Mouse (Mus musculus) inflammation-experienced regulatory T-cells, adult 16 weeks (primary cell): Measurements from ENCODE around the gene Dgat2l6. TPM values are rescaled to one million over a fixed set of nuclear protein-coding genes. Genes with fewer than 3 reads are reported as not detected.

Experiments
- polyA plus RNA-seq: library from polyadenylated mRNA; unstranded; fragments of 100-300 nt; shearing (Covaris generic); gene quantifications from one replicate; pipeline ENCODE4 v1.2.1, GENCODE M21; 2017

Dgat2l6 gene
- not detected for polyA plus RNA-seq

DNA sequence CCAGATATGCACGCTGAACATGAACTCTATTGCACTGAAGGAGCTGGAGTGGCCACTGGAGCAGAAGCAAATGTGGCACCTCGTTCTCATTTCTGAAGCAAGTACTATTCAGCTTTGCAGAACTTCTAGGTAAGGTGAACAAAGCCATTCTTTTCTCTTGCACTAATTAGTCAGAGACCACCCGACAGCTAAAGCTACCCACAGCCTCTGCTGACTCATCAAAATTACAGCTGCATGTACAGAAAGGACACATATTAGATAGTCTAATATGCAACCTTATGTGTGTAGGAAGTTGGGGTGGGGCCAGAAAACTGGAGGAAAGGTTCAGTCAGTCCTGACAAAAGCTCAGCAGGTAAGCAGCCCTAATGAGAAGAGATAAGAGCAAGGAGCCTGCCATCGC lies at the start of gene Dgat2l6:
TSS of gene Dgat2l6 (plus strand) at position 368 of the 400 bp plus-strand sequence.

DNA sequence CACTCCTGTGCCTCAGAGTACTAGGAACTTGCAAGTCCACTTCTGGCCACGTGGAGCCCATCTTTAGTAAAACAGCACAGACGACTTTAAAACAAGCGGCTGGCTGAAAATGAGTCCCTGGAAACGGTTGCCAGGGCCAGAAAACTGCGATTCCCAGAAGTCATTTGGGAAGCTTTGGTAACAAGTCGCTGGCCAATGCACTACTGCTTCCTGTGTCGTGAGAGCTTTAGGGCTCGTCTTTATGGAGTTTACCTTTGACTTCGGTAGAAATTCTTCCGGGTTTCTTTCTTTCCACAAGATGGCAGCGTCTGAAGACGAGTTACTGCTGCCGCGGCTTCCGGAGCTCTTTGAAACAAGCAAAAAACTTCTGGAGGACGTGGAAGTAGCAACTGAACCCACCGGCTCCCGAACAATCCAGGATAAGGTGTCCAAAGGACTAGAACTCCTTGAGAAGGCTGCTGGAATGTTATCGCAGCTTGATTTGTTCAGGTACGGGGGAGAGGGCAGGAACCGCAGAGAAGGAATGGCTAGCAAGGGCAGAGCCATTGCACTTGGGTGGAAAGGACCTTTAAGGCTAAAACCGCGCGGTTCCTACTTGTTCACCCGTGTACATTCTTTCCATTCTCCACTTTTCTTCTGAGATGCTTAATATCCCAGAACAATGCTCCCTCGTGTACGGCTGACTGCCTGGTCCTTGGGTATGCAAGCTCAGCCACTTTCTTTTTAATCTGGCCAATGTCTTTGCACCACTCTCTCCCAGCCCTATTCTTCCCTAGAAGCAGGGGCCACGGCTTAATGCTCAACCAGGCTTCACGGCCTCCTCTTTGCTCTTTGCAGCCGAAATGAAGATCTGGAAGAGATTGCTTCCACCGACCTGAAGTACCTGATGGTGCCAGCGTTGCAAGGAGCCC lies 30.3 kb upstream of the Dgat2l6 start, which contains the start of gene Igbp1:
TSS of gene Igbp1 (plus strand) at position 224 of the 911 bp plus-strand sequence.

DNA sequence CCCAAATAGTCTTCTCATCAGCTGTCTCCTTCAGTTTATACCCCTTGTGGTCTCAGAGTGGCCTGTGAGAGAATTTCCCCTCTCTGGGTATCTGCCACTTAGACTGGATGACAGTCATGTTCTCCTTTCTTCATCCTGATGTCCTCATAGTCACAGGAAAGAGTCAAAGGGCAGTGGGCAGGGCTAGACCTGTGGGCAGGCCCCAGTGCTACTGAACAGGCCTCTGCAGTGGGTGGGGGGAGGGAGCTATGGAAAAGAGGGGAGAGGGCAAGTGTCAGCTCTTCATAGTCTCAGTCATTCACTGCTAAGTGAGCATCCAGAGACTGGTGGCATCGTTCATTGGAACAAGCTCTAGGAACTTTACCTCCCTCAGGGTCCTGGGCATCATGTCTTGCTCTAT lies 47.3 kb downstream of the Dgat2l6 start, which contains the start of gene Awat1:
TSS of gene Awat1 (plus strand) at position 301 of the 400 bp plus-strand sequence.

DNA sequence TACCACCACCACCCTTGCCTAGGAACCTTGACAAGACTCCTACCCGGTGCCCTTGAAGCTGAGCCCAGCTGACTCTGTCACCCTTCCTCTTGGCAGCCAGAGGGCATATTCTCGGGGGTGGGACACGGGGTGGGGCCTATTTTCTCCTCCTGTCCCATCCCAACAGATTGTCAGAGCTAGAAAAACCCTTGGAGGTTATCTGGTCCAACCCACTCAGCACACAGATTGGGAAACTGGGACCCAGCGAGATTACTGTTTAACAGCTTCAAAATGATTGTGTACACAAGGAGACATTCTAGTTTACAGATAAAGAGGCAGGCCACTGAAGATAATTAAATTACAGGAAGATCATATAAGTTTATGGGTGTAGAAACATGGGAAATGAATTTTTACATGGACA lies 70.2 kb downstream of the Dgat2l6 start, which contains the start of gene P2ry4:
TSS of gene P2ry4 (minus strand) at position 79 of the 400 bp plus-strand sequence.

Other genes with a start within 250 kb of the Dgat2l6 start
- gene Otud6a, start 95.8 kb upstream of the Dgat2l6 start, polyA plus RNA-seq: not detected
- gene Awat2, start 82.1 kb upstream of the Dgat2l6 start, polyA plus RNA-seq: 0.35 TPM
- 40.1 TPM for gene Igbp1, start 30.5 kb upstream of the Dgat2l6 start, polyA plus RNA-seq
- gene Awat1, start 47.4 kb downstream of the Dgat2l6 start, polyA plus RNA-seq: not detected
- not detected for gene P2ry4, start 70.0 kb downstream of the Dgat2l6 start, polyA plus RNA-seq
- gene Arr3, start 80.7 kb downstream of the Dgat2l6 start, polyA plus RNA-seq: not detected
- 3.0 TPM for gene Kif4, start 100.9 kb downstream of the Dgat2l6 start, polyA plus RNA-seq
- gene Pdzd11, start 101.7 kb downstream of the Dgat2l6 start, polyA plus RNA-seq: 49.1 TPM
- gene Gdpd2, start 205.0 kb downstream of the Dgat2l6 start, polyA plus RNA-seq: not detected
- 18.1 TPM for gene Dlg3, start 242.9 kb downstream of the Dgat2l6 start, polyA plus RNA-seq